Mouse (Mus musculus) lung, postnatal 0 days (tissue): ENCODE results near the gene Atp2c2. TPM values are rescaled to one million over a fixed set of nuclear protein-coding genes. Genes with fewer than 3 reads are reported as not detected.

Experiments
- ATAC-seq: fragments of 200-750 bp; cut with Nextera tagmentation; 2 replicates; pipeline ENCODE4 v1.8.0; 2017; ENCODE audit warnings: moderate library complexity
- DNase-seq: peaks from one replicate; pipeline ENCODE4 v3.0.0-alpha.2; 2016; ENCODE audit warnings: low spot score
- H3K27ac ChIP-seq: fragments of 300-500 bp; sonication (generic); 2 replicates; pipeline ENCODE4 v1.5.1; 2014; ENCODE audit warnings: antibody characterized with exemption, mild to moderate bottlenecking, low read length, mixed read lengths
- H3K27me3 ChIP-seq: fragments of 300-500 bp; sonication (generic); replicated peaks from 2 replicates; pipeline ENCODE4 v1.6.1; 2014; ENCODE audit warnings: low read length, mixed read lengths; ENCODE audit not compliant: insufficient read depth
- H3K36me3 ChIP-seq: fragments of 300-500 bp; sonication (generic); 2 replicates; pipeline ENCODE4 v1.6.1; 2014; ENCODE audit warnings: low read length, mixed read lengths; ENCODE audit not compliant: insufficient read depth
- H3K4me1 ChIP-seq: fragments of 300-500 bp; sonication (generic); 2 replicates; pipeline ENCODE4 v1.6.1; 2014; ENCODE audit warnings: antibody characterized with exemption, low read depth, low read length, mixed read lengths; ENCODE audit not compliant: insufficient read depth
- H3K4me2 ChIP-seq: fragments of 300-500 bp; sonication (generic); replicated peaks from 2 replicates; pipeline ENCODE4 v1.6.1; 2014; ENCODE audit warnings: low read depth, mild to moderate bottlenecking, low read length, moderate library complexity, mixed read lengths
- H3K4me3 ChIP-seq: fragments of 300-500 bp; sonication (generic); 2 replicates; pipeline ENCODE4 v1.5.1; 2014; ENCODE audit warnings: low read depth, low read length
- H3K9ac ChIP-seq: fragments of 300-500 bp; sonication (generic); replicated peaks from 2 replicates; pipeline ENCODE4 v1.6.1; 2014; ENCODE audit warnings: low read depth, mild to moderate bottlenecking
- H3K9me3 ChIP-seq: fragments of 300-500 bp; sonication (generic); 2 replicates; pipeline ENCODE4 v1.6.1; 2016; ENCODE audit warnings: low read length, mixed read lengths
- CTCF ChIP-seq: IDR thresholded peaks from 2 replicates; pipeline ENCODE4 v1.5.1; 2016; ENCODE audit warnings: antibody characterized with exemption, mild to moderate bottlenecking
- EP300 ChIP-seq: IDR thresholded peaks from 2 replicates; pipeline ENCODE4 v1.6.1; 2016; ENCODE audit warnings: antibody characterized with exemption, mild to moderate bottlenecking, control low read depth
- WGBS: fragments of 180-500 bp; shearing (Covaris S2); extraction: QIAGEN DNeasy Blood & Tissue Kit; methylation state at CpG from one replicate; pipeline ENCODE4 v1.1.7; 2014; 5-methylcytosine and 5-hydroxymethylcytosine counted together
- polyA plus RNA-seq: library from polyadenylated mRNA; unstranded; fragments of >200 nt; fragmentation: Nextera tagmentation; extraction: Ambion mirVana; gene quantifications from 2 replicates; pipeline ENCODE4 v1.2.1, GENCODE M21; 2015

Gene Atp2c2
- polyA plus RNA-seq, 1 experiment from 2014 or later, result 1.5 TPM

GRCm38 (mm10) chr8:119675457-119675856 is 24.4 kb upstream of the Atp2c2 start:
- WGBS, result 86% methylated on average over 5 of the region's 5 CpGs
- no peak for ATAC-seq
- TF ChIP-seq CTCF (no peak), EP300 (no peak)

GRCm38 (mm10) chr8:119676389-119676788 is 23.4 kb upstream of the Atp2c2 start:
- Histone ChIP-seq H3K27me3 (no peaks in the 10 kb centered on the region), H3K4me2 (no peak overlapping the region), H3K9ac (no peak overlapping the region), H3K4me3 (no peak overlapping the region), H3K27ac (no peak overlapping the region), H3K4me1 (peaks cover 4% of the 10 kb centered on the region; the same call in 1 of the 2 replicates), H3K9me3 (no peaks in the 10 kb centered on the region), H3K36me3 (no peaks in the 10 kb centered on the region)
- DNase-seq (peak; percentile 90), ATAC-seq (peak; percentile 58)
- no peak for TF ChIP-seq EP300
- TF ChIP-seq CTCF, result peak; percentile 98
- 11% methylated on average over 8 of the region's 8 CpGs for WGBS

More at GRCm38 (mm10) chr8:119675457-119675856, 24.4 kb upstream of the Atp2c2 start:
- Histone ChIP-seq H3K27ac (no peak overlapping the region), H3K27me3 (no peaks in the 10 kb centered on the region), H3K4me2 (no peak overlapping the region), H3K36me3 (no peaks in the 10 kb centered on the region), H3K4me3 (no peak overlapping the region), H3K4me1 (peaks cover 8% of the 10 kb centered on the region), H3K9ac (no peak overlapping the region), H3K9me3 (no peaks in the 10 kb centered on the region)
- no peak for DNase-seq

GRCm38 (mm10) chr8:119678138-119678843 is 21.5 kb upstream of the Atp2c2 start:
- Histone ChIP-seq H3K27ac (0 out of 2 replicates have a peak overlapping the region, but pooled peaks have one; percentile 2), H3K4me3 (no peak overlapping the region), H3K4me1 (peaks cover 4% of the 10 kb centered on the region; the same call in 1 of the 2 replicates), H3K9me3 (no peaks in the 10 kb centered on the region), H3K36me3 (no peaks in the 10 kb centered on the region), H3K4me2 (peak overlapping the region; percentile 18; the same call in 1 of the 2 replicates), H3K27me3 (no peaks in the 10 kb centered on the region), H3K9ac (no peak overlapping the region)
- DNase-seq (peak; percentile 80), ATAC-seq (peak; percentile 75)
- TF ChIP-seq EP300 (no peak), CTCF (peak; percentile 78)
- 7% methylated on average over 18 of the region's 18 CpGs for WGBS

- peaks cover 4% of the 10 kb centered on the region; the same call in 1 of the 2 replicates for H3K4me1 ChIP-seq
- no peak overlapping the region for H3K9ac ChIP-seq
- H3K9me3 ChIP-seq, result no peaks in the 10 kb centered on the region
- H3K27ac ChIP-seq, result no peak overlapping the region
- no peak overlapping the region for H3K4me2 ChIP-seq
- WGBS, result 65% methylated on average over 14 of the region's 14 CpGs
- TF ChIP-seq CTCF, result no peak
- no peak for TF ChIP-seq EP300
- H3K4me3 ChIP-seq, result no peak overlapping the region
- no peak for DNase-seq
- ATAC-seq, result no peak
- H3K27me3 ChIP-seq, result no peaks in the 10 kb centered on the region
- H3K36me3 ChIP-seq, result no peaks in the 10 kb centered on the region
These were observed 20.6 kb upstream of the Atp2c2 start for GRCm38 (mm10) chr8:119679184-119679583.

DNA sequence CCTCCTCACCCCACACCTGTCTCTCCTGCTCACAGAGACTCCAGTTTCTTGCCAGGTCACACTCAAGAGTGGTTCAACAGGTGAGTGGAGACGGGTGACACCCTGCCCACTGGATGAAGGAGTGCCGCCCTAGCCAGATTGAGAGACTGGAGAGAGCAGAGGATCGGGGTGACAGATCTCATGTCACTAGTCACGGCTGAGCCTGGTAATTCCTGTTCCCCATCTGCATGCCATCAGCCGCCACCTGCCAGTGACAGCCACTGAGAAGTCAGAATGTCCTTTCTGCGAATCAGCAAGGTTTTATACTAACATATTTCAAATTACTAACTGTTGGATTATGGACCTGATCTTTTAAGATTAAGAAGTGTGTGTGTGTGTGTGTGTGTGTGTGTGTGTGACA is 9.2 kb upstream of the Atp2c2 start:
- ATAC-seq (peak; percentile 33), DNase-seq (no peak)
- Histone ChIP-seq H3K9me3 (no peaks in the 10 kb centered on the region), H3K4me2 (no peak overlapping the region), H3K4me3 (no peak overlapping the region), H3K4me1 (no peaks in the 10 kb centered on the region), H3K27ac (no peak overlapping the region), H3K9ac (no peak overlapping the region), H3K27me3 (0 out of 2 replicates have a peak, but pooled peaks cover 3% of the 10 kb centered on the region), H3K36me3 (no peaks in the 10 kb centered on the region)
- WGBS, result 38% methylated on average over 6 of the region's 6 CpGs
- TF ChIP-seq CTCF, result no peak

- Histone ChIP-seq H3K36me3 (no peaks in the 10 kb centered on the region), H3K27ac (no peak overlapping the region), H3K4me3 (no peak overlapping the region), H3K4me1 (no peaks in the 10 kb centered on the region), H3K4me2 (no peak overlapping the region), H3K9ac (no peak overlapping the region), H3K27me3 (0 out of 2 replicates have a peak, but pooled peaks cover 3% of the 10 kb centered on the region), H3K9me3 (no peaks in the 10 kb centered on the region)
- WGBS, result 59% methylated on average over 4 of the region's 4 CpGs
- DNase-seq (no peak), ATAC-seq (no peak)
- TF ChIP-seq EP300 (no peak), CTCF (no peak)
These were observed 7.8 kb upstream of the Atp2c2 start for GRCm38 (mm10) chr8:119691989-119692388.
